Comparison of ENCODE assay signal across 8 mouse cellular contexts in the genomic region with DNA sequence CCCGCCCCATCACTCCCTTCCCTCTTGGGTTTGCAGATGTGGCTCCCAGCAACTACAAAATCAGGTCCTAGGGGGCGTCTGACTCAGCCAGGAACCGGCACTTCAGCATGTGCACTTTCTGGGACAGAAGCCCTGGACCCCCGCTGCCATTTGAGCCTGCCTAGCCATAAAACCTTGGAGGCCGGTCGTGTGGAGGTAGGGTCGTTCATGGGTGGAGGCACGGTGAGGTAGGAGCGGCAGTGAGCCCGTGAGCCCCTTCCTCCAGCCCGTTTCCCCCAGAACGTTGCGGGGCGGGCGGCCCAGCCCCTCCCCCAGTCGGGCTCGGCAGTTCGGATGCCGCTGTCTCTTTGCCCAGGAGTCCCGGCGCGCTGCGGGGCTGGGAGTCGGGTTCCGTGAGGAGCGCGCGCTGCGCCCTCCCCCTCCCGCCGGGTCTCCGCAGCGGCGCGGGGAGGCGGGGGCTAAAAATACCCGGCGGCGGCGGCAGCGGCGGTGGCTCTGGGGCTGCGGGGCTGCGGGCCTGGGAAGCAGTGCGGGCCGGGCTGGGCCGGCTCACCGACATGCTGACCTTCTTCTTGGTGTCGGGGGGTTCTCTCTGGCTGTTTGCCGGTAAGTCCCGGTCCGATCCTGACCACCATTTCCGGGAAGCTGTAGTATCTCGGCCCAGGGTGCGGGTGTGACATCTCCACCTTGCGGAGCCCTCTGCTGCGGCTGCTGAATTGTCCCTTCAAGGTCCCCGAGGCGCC. TPM values are rescaled to one million over a fixed set of nuclear protein-coding genes. Genes with fewer than 3 reads are reported as not detected.
A peak's percentile ranks its signal among the peaks of the same experiment; 100 is the strongest.
DNase-seq lines count a peak whose midpoint lies in the region; ATAC-seq and TF ChIP-seq lines count a peak whose summit lies in the region.

A gene (plus strand): TSS at position 71 of the 743 bp plus-strand sequence.

- H3K9ac ChIP-seq in ES-E14 (ENCODE audit: insufficient read depth, low read depth, low read length, poor library complexity, severe bottlenecking) = peak within 1 kb of the TSS; percentile 51

- peak; percentile 17; the same call in 1 of the 2 replicates for ATAC-seq in granulocyte monocyte progenitor cell, adult 5-6 weeks (replicated peaks; ENCODE audit: poor library complexity, severe bottlenecking)

- H3K36me3 ChIP-seq in ES-E14 (ENCODE audit: control insufficient read depth, insufficient read depth, low read length, poor library complexity, severe bottlenecking) = no peaks in the 10 kb centered on the region

- H3K27ac ChIP-seq in ES-E14 (ENCODE audit: insufficient read depth, low read depth, low read length, poor library complexity, severe bottlenecking) = no peak within 1 kb of the TSS

- no peak for DNase-seq in heart, adult 8-10 months (ENCODE audit: low spot score)
- no peak for DNase-seq in heart, adult 11 months
- DNase-seq in ES-E14 (ENCODE audit: low read depth, low spot score) (peak; percentile 40), adipocyte (ENCODE audit: low spot score) (no peak)
- DNase-seq in cerebellum, postnatal 36 days = peak; percentile 62 to 72
- DNase-seq in left cerebral cortex, adult 8-10 months (ENCODE audit: low spot score in 2 of 2) = no peak
- peak; percentile 41 for DNase-seq in naive thymus-derived CD4-positive, alpha-beta T cell, adult 2 months (ENCODE audit: low read depth)

- H3K4me3 ChIP-seq in ES-E14 (ENCODE audit: insufficient read depth in 1 of 2, low read depth in 1 of 2, low read length in 2 of 2, poor library complexity in 1 of 2, severe bottlenecking in 1 of 2) = peak within 1 kb of the TSS; percentile 61 to 90

- in situ Hi-C loops in ES-E14 (cut with MboI; ENCODE audit: low sequenced_read_pairs in 2 of 2, unreplicated experiment in 2 of 2) = no loop called here

- no peaks in the 10 kb centered on the region for H3K9me3 ChIP-seq in ES-E14 (ENCODE audit: control insufficient read depth, insufficient read depth, low read depth, low read length)

- peaks cover 0 to 6% of the 10 kb centered on the region in 2 experiments; a peak in 1 of 4 replicates for H3K4me1 ChIP-seq in ES-E14 (ENCODE audit: control insufficient read depth in 2 of 2, insufficient read depth in 2 of 2, low read length in 2 of 2, poor library complexity in 1 of 2)

TF ChIP-seq in ES-E14, 5 proteins besides CTCF, POLR2A, EP300 and RAD21:
- TF ChIP-seq MAFK (IDR thresholded peaks at IDR 0.05; ENCODE audit: insufficient read depth, low read depth, low read length) (no peak), ZC3H11A (IDR thresholded peaks at IDR 0.05; ENCODE audit: borderline replicate concordance, low read depth, low read length) (no peak), HCFC1 (IDR thresholded peaks at IDR 0.05; ENCODE audit: borderline replicate concordance, insufficient read depth, low read length) (no peak), CHD2 (IDR thresholded peaks at IDR 0.05; ENCODE audit: low read depth, low read length) (no peak), ZNF384 (IDR thresholded peaks at IDR 0.05; ENCODE audit: low read depth, low read length) (no peak)
TF ChIP-seq in ES-E14: peak in this region for 0.

RNA-seq across cellular contexts. Expression of the gene that starts here (rescaled TPM):
- total RNA-seq in heart, adult 8-10 months (2022) = 10 to 100 TPM; 10.1 to 17.7 (median 14.0) TPM
- total RNA-seq in ES-E14 (2012; rRNA removed) = 3.7 and 5.3 TPM in 2 replicates
- total RNA-seq in granulocyte monocyte progenitor cell, adult 5-6 weeks (2014; fragmentation: Nextera tagmentation) = not detected in 2 replicates
- not detected in 2 replicates for total RNA-seq in granulocyte monocyte progenitor cell, adult 5-6 weeks (2017)
- total RNA-seq in left cerebral cortex, adult 8-10 months (2022) = 100 to 1,000 TPM; 190 to 233 (median 201) TPM

Comparison
In these comparisons a context has a peak if more than half of its experiments do, and no peak if none do; other contexts are left out.
1. RNA of the gene that starts here (total RNA-seq): 190 to 233 TPM in left cerebral cortex, adult 8-10 months; 10.1 to 17.7 TPM in heart, adult 8-10 months, 3.7 to 5.3 TPM in ES-E14 and not detected in granulocyte monocyte progenitor cell, adult 5-6 weeks; every median in the first group is over 10 times any median in the second.
2. Peak in ATAC-seq in granulocyte monocyte progenitor cell, adult 5-6 weeks; RNA of the gene not detected or under 1 TPM.
3. DNase-seq: peak in ES-E14 (single experiment), cerebellum, postnatal 36 days (2 of 2) and naive thymus-derived CD4-positive, alpha-beta T cell, adult 2 months (single experiment); none in heart, adult 8-10 months (single experiment), heart, adult 11 months (single experiment), left cerebral cortex, adult 8-10 months (0 of 2) and adipocyte (single experiment).